ENCODE assay signal across 20 mouse cellular contexts in the genomic region with DNA sequence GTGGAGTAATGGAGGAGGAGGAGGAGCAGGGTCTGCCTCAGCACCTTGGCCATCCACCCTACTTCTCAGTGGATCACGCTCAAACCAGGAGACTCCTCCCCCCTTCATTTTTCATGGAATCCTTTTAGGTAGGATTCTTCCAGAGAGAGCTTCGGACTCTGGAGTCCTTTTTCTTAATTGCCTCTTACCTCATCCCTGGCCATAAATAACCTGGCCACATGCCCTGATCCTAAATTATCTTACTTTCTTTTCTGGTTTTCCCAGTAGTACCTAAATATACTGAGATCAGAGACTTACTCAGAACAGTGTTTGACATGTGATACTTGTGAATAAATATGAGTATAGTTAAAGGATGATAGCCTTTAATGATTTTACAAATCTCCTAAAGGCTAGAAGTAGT.
DNase-seq lines count a peak whose midpoint lies in the region; ATAC-seq lines count a peak whose summit lies in the region.
"Had no signal": no experiment of that assay in that cellular context is flagged by ENCODE, and none has a peak within 500 bp of the region (broad histone marks: within the 10 kb centered on the region; RNA-seq: fewer than 3 reads in every experiment).

No protein-coding gene starts in this region.

- DNase-seq in cerebellum, adult 8-10 months: peak; percentile 23
- DNase-seq in cerebellum, postnatal 14 days: no peak
- DNase-seq in frontal cortex, postnatal 25 days (ENCODE audit: low spot score in 2 of 2): no peak
- DNase-seq in telencephalon, adult 2 months (ENCODE audit: low read depth, low spot score): peak; percentile 23
- DNase-seq: adrenal gland, adult 8-10 months; adrenal gland, postnatal 25 days; gastrocnemius, postnatal 25 days; heart, adult 18-20 months; heart, postnatal 10 days; heart, postnatal 36 days; kidney, adult 11 months; kidney, adult 8-10 months had no signal

- ATAC-seq in frontal cortex, adult (ENCODE audit: low TSS enrichment): peak; percentile 44; the same call in 1 of the 2 replicates
- ATAC-seq in erythroblast, adult 5-6 weeks (replicated peaks; ENCODE audit: low FRiP score, poor library complexity, severe bottlenecking): no peak
- ATAC-seq: activated CD4-positive, CD25-positive, alpha-beta regulatory T cell, adult 4 months; CD4-positive, CD25-positive, alpha-beta regulatory T cell, adult 4 months; forebrain, embryonic 13.5 days; forebrain, embryonic 16.5 days; hindbrain, embryonic 16.5 days; intestine, embryonic 15.5 days had no signal

Comparison
In these comparisons a context has a peak if more than half of its experiments do, and no peak if none do; other contexts are left out.
1. DNase-seq: peak in cerebellum, adult 8-10 months (single experiment) and telencephalon, adult 2 months (single experiment); none in cerebellum, postnatal 14 days (0 of 2) and frontal cortex, postnatal 25 days (0 of 2).